Mouse (Mus musculus) cerebellum, adult 11 months (tissue): ENCODE measurements at regions not wholly inside any gene's neighbourhood (a gene's known extent, or its start where the extent isn't known, plus 50 kb on each side); places are given as distances from the start of the nearest gene placed in this dataset.

Experiments
- DNase-seq: peaks from one replicate; pipeline ENCODE4 v3.0.0; 2022

- no peak for DNase-seq
Measured at GRCm38 (mm10) chr3:42593792-42594433, 851.5 kb downstream of the D3Ertd751e start.

- DNase-seq: no peak
Measured at GRCm38 (mm10) chr3:42596686-42597085, 854.3 kb downstream of the D3Ertd751e start.
